Mouse (Mus musculus) erythroblast, embryonic 14.5 days (primary cell): Measurements from ENCODE around the gene Bad. TPM values are rescaled to one million over a fixed set of nuclear protein-coding genes. Genes with fewer than 3 reads are reported as not detected.
"Not testable (repeated sequence)": the region's sequence is repeated elsewhere in the genome, so short reads cannot be mapped to it uniquely, and the experiment has no call there.

ENCODE experiments used
- H3K27me3 ChIP-seq: 2 replicates; pipeline ENCODE4 v1.6.1; 2012; ENCODE audit warnings: inconsistent platforms; ENCODE audit not compliant: control insufficient read depth
- H3K36me3 ChIP-seq: 2 replicates; pipeline ENCODE4 v1.6.1; 2012; ENCODE audit warnings: mild to moderate bottlenecking, inconsistent platforms; ENCODE audit not compliant: control insufficient read depth
- H3K4me1 ChIP-seq: 2 replicates; pipeline ENCODE4 v1.6.1; 2012; ENCODE audit warnings: inconsistent platforms; ENCODE audit not compliant: control insufficient read depth
- H3K4me3 ChIP-seq: replicated peaks from 2 replicates; pipeline ENCODE3; 2012; ENCODE audit warnings: moderate library complexity, mild to moderate bottlenecking, inconsistent platforms
- H3K9me3 ChIP-seq: 2 replicates; pipeline ENCODE4 v1.6.1; 2012; ENCODE audit warnings: low read length, inconsistent platforms, mixed read lengths; ENCODE audit not compliant: control insufficient read depth
- GATA1 ChIP-seq: IDR thresholded peaks from 2 replicates; pipeline ENCODE4 v1.6.1; 2012; ENCODE audit warnings: low read length, inconsistent platforms, mixed read lengths
- TAL1 ChIP-seq: IDR thresholded peaks from 3 replicates; pipeline ENCODE4 v1.6.1; 2012; ENCODE audit warnings: low read length, inconsistent platforms, mixed read lengths
- polyA plus RNA-seq: library from polyadenylated mRNA; stranded (reverse); fragments of >175 nt; gene quantifications from 2 replicates; pipeline ENCODE4 v1.2.3, GENCODE M21; 2012

Bad gene
- polyA plus RNA-seq, 1 experiment = 6.1 TPM

DNA sequence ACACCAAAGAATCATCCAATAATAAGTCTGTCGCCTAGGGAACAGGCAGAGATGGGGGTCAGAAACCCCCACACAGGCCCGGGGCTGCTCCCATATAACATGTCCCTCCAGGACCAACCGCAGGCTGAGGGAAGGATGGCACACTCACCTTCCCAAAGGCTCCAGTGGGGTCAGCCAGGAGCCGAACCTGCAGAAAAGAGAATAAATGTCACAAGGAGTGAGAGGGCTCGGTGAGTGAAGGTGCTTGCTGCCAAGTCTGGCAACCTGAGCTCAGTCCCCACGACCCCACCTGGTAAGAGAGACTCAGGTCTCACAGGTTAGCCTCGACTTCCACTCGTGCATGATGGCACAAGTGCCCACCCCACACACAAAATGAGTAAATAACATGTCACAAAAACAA, 34.6 kb upstream of the Bad start:
- H3K36me3 ChIP-seq = peaks cover 39% of the 10 kb centered on the region
- H3K4me1 ChIP-seq = peaks cover 39% of the 10 kb centered on the region
- H3K27me3 ChIP-seq = no peaks in the 10 kb centered on the region
- no peak overlapping the region for H3K4me3 ChIP-seq
- no peaks in the 10 kb centered on the region for H3K9me3 ChIP-seq
- TF ChIP-seq GATA1 (no peak), TAL1 (no peak)

DNA sequence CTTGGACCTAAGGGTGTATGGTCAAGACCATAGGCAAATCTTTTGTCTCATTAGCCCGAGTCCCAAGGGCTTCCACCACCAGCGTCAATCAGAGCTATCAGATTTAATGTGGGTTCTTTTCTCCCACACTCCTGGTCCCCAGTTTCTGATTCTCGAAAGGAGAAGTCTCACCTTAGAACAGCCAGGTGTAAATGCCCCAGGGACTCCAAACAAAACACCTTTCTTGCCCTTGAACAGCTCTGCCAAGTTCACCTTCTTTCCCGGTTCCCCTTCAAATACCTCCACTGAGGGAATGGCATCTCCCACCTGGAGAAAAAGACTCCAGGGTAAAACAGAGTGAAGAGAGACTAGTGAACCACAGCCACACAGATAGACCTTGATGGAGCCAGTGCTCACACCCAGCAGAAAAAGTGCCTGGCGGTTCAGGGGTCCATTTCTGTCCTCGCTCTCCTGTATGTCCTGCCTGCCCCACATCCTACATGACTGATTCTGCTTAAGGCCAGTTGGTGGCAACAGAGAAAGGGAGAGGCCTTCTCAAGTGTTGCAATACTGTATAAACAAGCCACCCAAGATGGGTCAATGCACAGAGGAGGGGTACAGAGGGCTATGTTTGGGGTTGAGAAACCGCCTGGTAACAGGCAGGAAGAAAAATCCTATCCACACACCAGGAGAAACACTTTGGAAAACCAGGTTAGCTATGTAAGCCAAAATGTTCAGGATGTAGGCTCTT, 33.7 kb upstream of the Bad start:
- Histone ChIP-seq H3K36me3 (peaks cover 48% of the 10 kb centered on the region), H3K4me1 (peaks cover 39% of the 10 kb centered on the region), H3K27me3 (no peaks in the 10 kb centered on the region), H3K9me3 (no peaks in the 10 kb centered on the region), H3K4me3 (peak overlapping the region; percentile 68)
- TF ChIP-seq TAL1 (no peak), GATA1 (no peak)

GRCm38 (mm10) chr19:6909021-6909420, 32.6 kb upstream of the Bad start:
- Histone ChIP-seq H3K9me3 (no peaks in the 10 kb centered on the region), H3K36me3 (peaks cover 57% of the 10 kb centered on the region), H3K27me3 (no peaks in the 10 kb centered on the region), H3K4me1 (peaks cover 42% of the 10 kb centered on the region), H3K4me3 (peak overlapping the region; percentile 68)
- TF ChIP-seq GATA1 = no peak
- TF ChIP-seq TAL1 = no peak

DNA sequence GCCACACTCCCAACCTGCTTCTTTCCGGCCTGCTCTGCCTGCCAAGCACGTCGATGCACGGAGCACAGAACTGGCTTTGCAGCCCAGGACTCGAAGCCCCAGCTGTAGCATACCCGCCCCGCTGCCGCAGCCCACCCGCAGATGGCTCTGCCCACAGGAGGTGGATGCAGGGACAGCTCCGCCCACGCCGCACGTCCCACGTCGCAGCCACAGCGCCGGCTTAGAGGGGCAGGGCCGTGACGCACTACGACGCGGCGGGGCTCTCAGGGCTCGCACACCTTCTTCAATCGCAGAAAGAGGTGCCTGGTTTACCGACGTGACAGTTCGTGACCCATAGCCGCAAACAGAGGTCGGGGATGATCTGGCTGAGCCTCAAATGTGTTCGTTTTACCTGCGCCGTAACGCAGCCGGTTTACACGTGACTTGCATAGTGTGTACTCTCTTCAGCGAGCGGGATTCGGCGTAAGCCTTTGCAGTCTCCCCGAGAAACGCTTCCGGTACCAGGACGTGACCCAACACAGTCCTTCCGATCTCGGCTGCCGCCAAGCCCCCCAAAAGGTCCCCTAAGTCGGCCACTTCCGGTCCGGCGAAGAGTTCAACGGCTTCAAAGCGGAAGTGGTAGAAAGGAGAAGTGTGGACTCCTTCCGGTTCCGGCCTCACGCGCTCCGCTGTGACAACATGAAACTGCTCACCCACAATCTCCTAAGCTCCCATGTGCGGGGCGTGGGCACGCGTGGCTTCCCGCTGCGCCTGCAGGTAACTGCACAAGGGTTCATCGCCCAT, 32.0 kb upstream of the Bad start, which contains the start of the genes Trmt112 and Prdx5:
Trmt112 (plus strand) TSS at position 192 of the 783 bp plus-strand sequence.
Prdx5 (minus strand) TSS at position 600 of the 783 bp plus-strand sequence.
- TF ChIP-seq TAL1 (no peak), GATA1 (no peak)
- Histone ChIP-seq H3K4me1 (peaks cover 48% of the 10 kb centered on the region), H3K4me3 (peak within 1 kb of the TSS; percentile 68), H3K36me3 (peaks cover 59% of the 10 kb centered on the region), H3K9me3 (no peaks in the 10 kb centered on the region), H3K27me3 (no peaks in the 10 kb centered on the region)

DNA sequence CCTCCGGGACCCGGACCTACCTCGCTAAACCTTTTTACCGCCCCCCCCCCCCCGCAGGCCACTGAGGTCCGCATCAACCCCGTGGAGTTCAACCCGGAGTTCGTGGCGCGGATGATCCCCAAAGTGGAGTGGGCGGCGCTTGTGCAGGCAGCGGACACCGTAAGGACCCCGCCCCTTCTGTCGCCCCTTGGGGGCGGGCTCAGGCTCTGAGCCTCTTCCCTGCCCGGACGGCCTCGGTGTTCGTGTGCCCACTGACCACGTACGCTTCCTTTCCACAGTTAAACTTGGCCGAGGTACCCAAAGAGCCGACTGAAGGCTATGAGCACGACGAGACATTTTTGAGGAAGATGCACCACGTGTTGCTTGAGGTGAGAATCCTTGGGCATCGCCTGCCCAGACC, 31.4 kb upstream of the Bad start:
- Histone ChIP-seq H3K36me3 (peaks cover 55% of the 10 kb centered on the region), H3K4me1 (peaks cover 51% of the 10 kb centered on the region), H3K4me3 (peak overlapping the region; percentile 68)
- H3K9me3 ChIP-seq, H3K27me3 ChIP-seq: not testable (repeated sequence)

DNA sequence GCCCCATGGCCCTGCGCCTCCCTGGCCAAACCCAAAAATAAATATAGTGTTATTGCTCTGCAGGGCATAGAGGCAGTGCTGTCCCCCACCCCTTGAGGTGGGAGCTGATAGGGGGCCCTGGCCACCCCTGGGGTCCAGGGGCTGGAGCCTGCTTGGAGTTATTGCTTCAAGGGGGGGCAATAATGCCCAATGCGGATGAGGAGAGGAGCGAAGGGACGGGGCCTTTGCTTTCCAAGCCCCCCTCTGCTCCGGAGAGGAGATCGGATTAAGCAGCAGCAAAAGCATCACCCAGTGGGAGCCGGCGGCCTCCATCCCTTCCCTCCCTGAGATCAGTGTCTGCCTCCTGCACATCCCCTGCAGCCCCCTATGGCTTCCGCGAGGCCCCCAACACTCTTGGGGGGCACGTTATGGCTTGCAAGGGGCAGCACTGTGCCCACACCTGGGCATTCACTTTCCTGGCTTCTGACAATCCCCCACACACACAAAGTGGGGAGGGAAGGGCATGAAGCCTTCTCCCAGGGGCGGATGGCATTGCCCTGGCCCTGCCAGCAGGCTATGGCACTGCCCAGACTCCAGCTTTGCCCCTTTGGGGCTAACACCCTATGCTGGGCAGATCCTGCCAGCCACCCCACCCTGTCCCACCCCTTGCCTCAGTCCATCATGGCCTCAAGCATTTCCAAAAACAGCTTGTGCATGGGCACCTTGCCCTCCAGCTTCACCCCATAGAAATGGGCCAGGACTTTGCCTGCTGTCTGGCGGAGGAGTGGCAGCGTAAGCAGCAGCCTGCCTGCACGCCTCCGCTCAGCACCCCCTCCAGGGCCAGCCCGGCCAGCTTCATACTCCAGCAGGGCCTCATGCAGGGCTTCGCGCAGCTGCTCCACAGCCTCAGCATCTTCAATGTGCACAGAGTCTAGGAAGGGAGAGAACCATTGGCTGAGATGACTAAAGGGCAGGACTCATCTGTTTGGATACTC, 30.3 kb upstream of the Bad start:
- Histone ChIP-seq H3K9me3 (no peaks in the 10 kb centered on the region), H3K4me1 (peaks cover 62% of the 10 kb centered on the region), H3K27me3 (no peaks in the 10 kb centered on the region), H3K36me3 (peaks cover 47% of the 10 kb centered on the region), H3K4me3 (peak overlapping the region; percentile 23)
- TF ChIP-seq TAL1 (no peak), GATA1 (no peak)

GRCm38 (mm10) chr19:6912205-6912970, 29.3 kb upstream of the Bad start:
- TF ChIP-seq TAL1 (no peak), GATA1 (no peak)
- H3K9me3 ChIP-seq = no peaks in the 10 kb centered on the region
- peaks cover 39% of the 10 kb centered on the region for H3K36me3 ChIP-seq
- no peaks in the 10 kb centered on the region for H3K27me3 ChIP-seq
- H3K4me3 ChIP-seq = no peak overlapping the region
- peaks cover 62% of the 10 kb centered on the region for H3K4me1 ChIP-seq

- H3K4me1 ChIP-seq = peaks cover 57% of the 10 kb centered on the region
- no peak for TF ChIP-seq GATA1
- TF ChIP-seq TAL1 = no peak
- H3K27me3 ChIP-seq = no peaks in the 10 kb centered on the region
- H3K4me3 ChIP-seq = no peak overlapping the region
- H3K9me3 ChIP-seq = no peaks in the 10 kb centered on the region
- H3K36me3 ChIP-seq = peaks cover 37% of the 10 kb centered on the region
Observed at GRCm38 (mm10) chr19:6913036-6913435, 28.6 kb upstream of the Bad start.
